Mouse (Mus musculus) naive thymus-derived CD4-positive, alpha-beta T cell, adult 2 months (primary cell): ENCODE data around the gene Ebf1.

Experiments used
- DNase-seq: peaks from one replicate; pipeline ENCODE4 v3.0.0-alpha.2; 2011; ENCODE audit warnings: low read depth

The Ebf1 gene

DNA sequence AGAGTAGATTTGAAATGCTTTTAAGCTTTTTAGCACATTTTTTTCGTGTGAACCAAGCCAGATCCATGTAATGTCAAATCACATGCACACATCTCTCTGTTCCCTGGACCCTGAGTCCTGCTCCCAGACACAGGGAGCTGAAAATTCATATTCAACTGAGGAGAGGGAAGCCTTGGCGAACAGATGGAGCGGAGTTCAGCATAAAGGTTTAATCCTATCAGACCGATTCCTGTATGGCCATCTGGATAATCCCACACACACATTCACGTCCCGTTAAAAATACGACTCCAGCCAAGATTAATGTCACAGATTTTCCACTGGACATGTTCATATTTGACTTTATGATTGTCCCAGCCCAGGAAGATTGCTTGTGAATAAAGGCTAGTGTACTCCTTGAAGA, 282.8 kb downstream of the Ebf1 start:
- no peak for DNase-seq

- no peak for DNase-seq
Observed at GRCm38 (mm10) chr11:44900496-44900895, 283.4 kb downstream of the Ebf1 start.

DNA sequence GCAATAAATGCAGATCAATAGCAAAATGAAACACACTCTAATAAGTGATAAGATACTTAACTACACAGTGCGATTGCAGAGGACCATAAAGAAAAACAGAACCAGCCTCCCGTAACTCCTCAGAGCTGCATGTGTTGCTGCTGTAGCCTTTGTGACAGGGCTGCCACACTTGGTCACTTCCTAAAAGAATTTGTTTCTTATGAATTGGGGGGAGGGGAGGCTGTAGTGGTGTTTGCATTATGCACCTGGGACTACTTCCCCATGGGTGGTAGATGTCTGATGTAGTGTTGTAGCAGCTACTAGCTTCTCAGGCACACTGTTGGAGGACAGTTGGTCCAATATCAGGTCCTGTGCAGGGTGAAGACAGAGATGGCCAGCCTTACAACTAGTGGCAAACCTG, 284.6 kb downstream of the Ebf1 start:
- DNase-seq = no peak

- no peak for DNase-seq
Observed at GRCm38 (mm10) chr11:44902165-44902564, 285.0 kb downstream of the Ebf1 start.

- DNase-seq = no peak
Observed at GRCm38 (mm10) chr11:44904121-44904520, 287.0 kb downstream of the Ebf1 start.

DNA sequence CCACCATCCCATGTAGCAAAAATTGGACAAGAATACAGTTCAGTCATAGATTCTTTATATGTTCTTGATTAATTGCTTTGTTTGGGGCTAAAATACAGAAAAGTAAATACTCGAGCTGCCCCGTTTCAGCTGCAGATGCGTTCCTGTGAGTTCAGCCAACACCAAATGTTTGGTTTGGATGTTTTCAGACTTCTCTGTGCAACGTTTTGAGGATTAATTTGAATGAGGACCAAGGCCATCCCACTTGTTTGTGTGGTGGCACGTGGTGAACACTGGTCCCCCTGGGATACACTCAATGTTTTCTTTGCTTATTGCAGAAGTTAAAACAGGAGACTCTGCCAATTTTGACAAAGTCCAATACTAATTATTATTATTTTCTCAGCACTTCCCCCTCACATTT, 289.3 kb downstream of the Ebf1 start:
- no peak for DNase-seq

GRCm38 (mm10) chr11:44911765-44912164, 294.6 kb downstream of the Ebf1 start:
- DNase-seq = no peak

DNA sequence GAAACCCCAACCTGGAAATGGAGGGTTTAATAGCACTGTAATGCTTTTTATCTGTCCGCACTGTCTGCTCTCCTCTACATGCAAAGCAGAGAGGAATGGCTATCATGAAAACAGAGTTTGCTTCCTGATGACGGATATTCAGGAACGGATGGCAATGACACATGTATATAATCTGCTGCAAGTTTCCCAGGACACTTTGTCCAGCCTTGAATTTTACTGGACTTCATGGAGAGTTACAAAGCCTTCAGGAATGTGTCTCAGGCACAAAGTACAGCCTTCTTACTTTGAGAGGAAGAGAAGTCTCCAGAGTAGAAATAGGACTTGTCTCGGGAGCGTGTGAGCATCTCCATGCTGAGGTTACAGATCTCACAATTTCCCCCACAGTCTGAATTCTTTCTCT, 296.7 kb downstream of the Ebf1 start:
- no peak for DNase-seq

GRCm38 (mm10) chr11:44917059-44917458, 299.9 kb downstream of the Ebf1 start:
- no peak for DNase-seq

- DNase-seq = no peak
Observed at GRCm38 (mm10) chr11:44923138-44923537, 306.0 kb downstream of the Ebf1 start.

DNA sequence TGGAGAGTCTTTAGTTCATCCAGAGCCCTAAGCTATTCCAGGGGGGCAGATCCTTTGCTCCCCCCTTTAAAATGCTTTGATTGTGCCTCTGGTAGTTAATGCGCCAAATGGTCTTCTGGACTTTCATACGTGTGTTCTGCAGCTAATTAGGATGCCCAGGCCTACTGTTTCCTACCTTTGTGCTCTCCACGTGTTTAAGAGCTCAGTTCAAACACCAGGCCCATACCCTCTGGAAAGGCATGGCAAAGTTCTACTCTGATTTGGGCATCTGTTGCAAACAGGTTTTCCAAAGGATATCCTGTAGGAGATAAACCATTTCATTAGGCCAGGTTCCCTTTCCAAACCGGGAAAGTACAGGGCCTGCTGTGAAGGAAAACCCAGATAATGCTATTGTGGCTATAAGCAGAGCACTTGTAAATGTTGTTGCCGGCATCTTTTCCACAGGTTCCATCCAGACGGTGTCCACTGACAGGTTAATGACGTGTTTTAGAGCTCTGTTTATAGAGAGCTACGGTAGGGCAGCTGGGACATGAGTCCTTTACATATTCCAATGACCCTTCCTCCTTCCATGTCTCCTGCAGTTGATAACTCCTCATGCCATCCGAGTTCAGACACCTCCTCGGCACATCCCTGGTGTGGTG, 306.9 kb downstream of the Ebf1 start:
- DNase-seq = no peak

- DNase-seq = peak; percentile 57
Observed at GRCm38 (mm10) chr11:44924896-44925295, 307.8 kb downstream of the Ebf1 start.

GRCm38 (mm10) chr11:44925806-44926525, 308.8 kb downstream of the Ebf1 start:
- no peak for DNase-seq

DNA sequence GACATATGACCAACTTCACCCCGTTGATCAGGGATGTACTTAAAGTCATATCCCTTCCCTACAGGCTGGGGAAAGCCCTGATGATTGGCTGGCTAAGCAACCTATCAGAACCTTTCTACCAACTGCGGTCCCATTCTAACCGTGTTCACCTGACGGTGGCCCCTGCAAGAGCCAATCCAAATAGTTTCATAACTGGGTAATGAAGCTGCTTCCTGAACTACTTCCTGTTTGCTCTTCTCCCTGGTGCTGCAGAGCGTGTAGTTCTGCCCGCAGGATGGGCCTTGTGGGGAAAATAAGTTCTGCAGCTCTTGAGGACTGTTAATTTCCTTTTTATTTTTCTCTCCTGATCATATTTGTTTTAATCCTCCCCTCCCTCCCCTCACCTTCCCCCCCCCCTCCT, 311.3 kb downstream of the Ebf1 start:
- DNase-seq = peak; percentile 9

- DNase-seq = no peak
Observed at GRCm38 (mm10) chr11:44932942-44933483, 315.9 kb downstream of the Ebf1 start.

DNA sequence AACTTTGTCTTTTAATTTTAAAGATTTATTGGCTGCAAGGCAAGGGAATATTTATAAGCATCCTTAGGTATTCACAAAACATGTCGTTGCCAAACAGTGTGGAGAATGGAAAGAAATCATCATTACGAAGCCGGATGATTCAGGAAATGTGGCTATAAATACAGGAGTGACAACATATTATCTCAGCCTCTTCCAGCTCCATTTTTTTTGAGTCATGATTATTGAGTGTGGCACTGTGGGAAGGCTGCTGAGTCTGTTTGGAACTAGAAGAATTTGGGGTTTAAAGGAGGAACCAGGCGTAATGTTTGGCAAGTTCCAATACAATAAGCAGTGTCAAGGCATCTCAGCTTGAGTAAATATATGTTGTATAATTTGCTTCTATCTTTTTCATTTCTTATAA, 326.7 kb downstream of the Ebf1 start:
- no peak for DNase-seq

DNA sequence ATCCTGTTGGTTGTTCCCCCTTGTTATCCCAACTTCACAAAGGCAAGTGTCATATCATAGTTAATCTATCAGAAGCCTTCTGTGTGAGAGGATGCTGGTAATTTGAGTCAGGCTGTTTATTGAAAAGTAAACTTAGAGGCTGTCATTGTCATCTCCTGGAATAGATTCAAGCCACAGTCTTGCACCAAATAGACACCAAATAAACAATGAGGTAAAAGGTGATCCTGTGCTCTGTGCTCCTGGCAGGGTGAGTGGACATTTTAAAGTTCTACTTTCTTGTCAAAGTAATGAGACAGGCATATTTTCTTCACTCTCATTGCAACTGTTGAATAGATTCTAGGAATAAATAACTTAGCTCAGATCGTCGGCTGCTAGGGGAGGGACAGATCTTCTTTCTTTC, 327.3 kb downstream of the Ebf1 start:
- no peak for DNase-seq

DNA sequence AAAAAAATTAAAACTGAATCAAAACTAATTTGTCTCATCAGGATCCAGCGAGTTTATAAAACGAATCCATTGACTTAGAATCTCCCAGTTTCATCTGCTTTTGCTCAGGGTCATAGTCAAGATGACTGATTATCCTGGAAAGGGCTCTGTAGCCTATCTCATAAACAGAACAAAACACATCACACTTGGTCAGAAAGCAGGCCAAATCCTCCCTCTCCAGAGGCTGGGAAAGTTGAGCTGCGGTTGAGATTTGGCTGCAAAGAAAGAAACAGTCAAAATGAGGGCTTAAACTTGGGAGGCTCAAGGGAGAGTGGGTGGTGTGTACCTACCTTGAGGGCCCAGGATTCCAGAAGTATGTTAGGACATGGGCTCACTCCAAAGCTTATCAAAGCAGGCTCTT, 329.5 kb downstream of the Ebf1 start:
- no peak for DNase-seq

- no peak for DNase-seq
Observed at GRCm38 (mm10) chr11:44948541-44948940, 331.4 kb downstream of the Ebf1 start.

DNA sequence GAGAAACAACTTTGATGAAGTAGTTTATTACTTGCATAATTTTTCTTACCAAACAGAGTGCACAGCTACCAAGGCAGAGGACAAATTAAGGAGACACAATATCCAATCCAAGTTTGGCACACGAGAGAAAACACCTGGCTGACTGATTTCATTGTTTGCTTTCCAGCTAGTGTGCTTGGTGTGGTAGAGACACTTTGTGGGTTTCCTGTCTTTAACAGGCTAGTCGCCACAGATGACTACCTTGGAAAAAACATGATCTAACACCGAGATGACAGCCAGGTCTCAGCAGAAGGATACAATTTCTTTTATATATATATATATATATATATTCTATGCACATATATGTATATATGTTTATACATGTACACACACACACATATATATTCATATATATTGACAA, 332.0 kb downstream of the Ebf1 start:
- DNase-seq = no peak

- no peak for DNase-seq
Observed at GRCm38 (mm10) chr11:44950319-44950718, 333.2 kb downstream of the Ebf1 start.

DNA sequence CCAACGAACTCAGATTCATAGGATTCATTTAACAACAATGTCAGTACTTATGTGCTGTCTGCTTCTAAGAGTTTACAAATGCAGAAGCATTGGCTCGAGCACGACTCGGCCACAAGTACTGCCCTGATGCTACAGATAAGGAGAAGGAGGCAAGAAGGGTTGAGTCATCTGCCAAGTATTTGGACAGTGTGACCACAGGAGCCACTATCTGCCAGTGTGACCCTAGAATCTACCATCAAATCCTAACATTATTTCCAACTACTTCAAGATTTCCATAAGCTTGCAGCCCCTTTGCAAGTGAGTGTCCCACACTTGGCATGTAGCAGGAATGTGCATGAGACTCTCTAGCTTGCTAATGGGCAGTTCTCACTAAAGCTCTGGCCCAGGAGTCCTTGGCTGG, 334.4 kb downstream of the Ebf1 start:
- DNase-seq = no peak

GRCm38 (mm10) chr11:44953337-44953736, 336.2 kb downstream of the Ebf1 start:
- no peak for DNase-seq

GRCm38 (mm10) chr11:44953863-44954262, 336.7 kb downstream of the Ebf1 start:
- no peak for DNase-seq
